Mouse (Mus musculus) kidney, postnatal 0 days (tissue): ENCODE measurements at regions not wholly inside any gene's neighbourhood (a gene's known extent, or its start where the extent isn't known, plus 50 kb on each side); places are given as distances from the start of the nearest gene placed in this dataset.
A peak's percentile ranks its signal among the peaks of the same experiment; 100 is the strongest.

Experiments used
- ATAC-seq: fragments of 200-750 bp; cut with Nextera tagmentation; replicated peaks from 2 replicates; pipeline ENCODE4 v1.8.0; 2017; ENCODE audit warnings: low read depth, moderate number of reproducible peaks, moderate TSS enrichment, moderate library complexity; ENCODE audit not compliant: low FRiP score
- DNase-seq: peaks from one replicate; pipeline ENCODE4 v3.0.0-alpha.2; 2016; ENCODE audit warnings: low spot score
- H3K27ac ChIP-seq: fragments of 300-500 bp; sonication (generic); 2 replicates; pipeline ENCODE4 v1.5.1; 2014; ENCODE audit warnings: mild to moderate bottlenecking
- H3K27me3 ChIP-seq: fragments of 300-500 bp; sonication (generic); 2 replicates; pipeline ENCODE4 v1.6.1; 2014; ENCODE audit warnings: low read length, mixed read lengths; ENCODE audit not compliant: insufficient read depth
- H3K36me3 ChIP-seq: fragments of 300-500 bp; sonication (generic); 2 replicates; pipeline ENCODE4 v1.6.1; 2014; ENCODE audit warnings: low read length, mixed read lengths; ENCODE audit not compliant: insufficient read depth
- H3K4me1 ChIP-seq: fragments of 300-500 bp; sonication (generic); replicated peaks from 2 replicates; pipeline ENCODE4 v1.6.1; 2014; ENCODE audit warnings: antibody characterized with exemption, low read length, mixed read lengths; ENCODE audit not compliant: insufficient read depth
- H3K4me2 ChIP-seq: fragments of 300-500 bp; sonication (generic); 2 replicates; pipeline ENCODE4 v1.6.1; 2014; ENCODE audit warnings: mild to moderate bottlenecking, low read length, moderate library complexity, mixed read lengths
- H3K4me3 ChIP-seq: fragments of 300-500 bp; sonication (generic); replicated peaks from 2 replicates; pipeline ENCODE4 v1.5.1; 2014; ENCODE audit warnings: low read depth, low read length
- H3K9ac ChIP-seq: fragments of 300-500 bp; sonication (generic); 2 replicates; pipeline ENCODE4 v1.6.1; 2014; ENCODE audit warnings: low read depth, low read length
- H3K9me3 ChIP-seq: fragments of 300-500 bp; sonication (generic); replicated peaks from 2 replicates; pipeline ENCODE4 v1.6.1; 2016; ENCODE audit warnings: low read length, inconsistent platforms, mixed read lengths
- CTCF ChIP-seq: IDR thresholded peaks from 2 replicates; pipeline ENCODE4 v1.5.1; 2016; ENCODE audit warnings: antibody characterized with exemption, low read depth, mild to moderate bottlenecking, moderate library complexity
- WGBS: fragments of 180-500 bp; shearing (Covaris S2); extraction: QIAGEN DNeasy Blood & Tissue Kit; methylation state at CpG from one replicate; pipeline ENCODE4 v1.1.7; 2014; 5-methylcytosine and 5-hydroxymethylcytosine counted together

- H3K4me3 ChIP-seq: no peak overlapping the region
- no peak for TF ChIP-seq CTCF
- H3K27ac ChIP-seq: no peak overlapping the region
- H3K27me3 ChIP-seq: no peaks in the 10 kb centered on the region
- ATAC-seq: no peak
- no peaks in the 10 kb centered on the region for H3K9me3 ChIP-seq
- H3K9ac ChIP-seq: no peak overlapping the region
- H3K4me1 ChIP-seq: no peaks in the 10 kb centered on the region
- no peak for DNase-seq
- no peaks in the 10 kb centered on the region for H3K36me3 ChIP-seq
- no peak overlapping the region for H3K4me2 ChIP-seq
- 50% methylated on average over 8 of the region's 8 CpGs for WGBS
These were observed 160.8 kb downstream of the Rpl14 start for GRCm38 (mm10) chr9:120731952-120732622.

DNA sequence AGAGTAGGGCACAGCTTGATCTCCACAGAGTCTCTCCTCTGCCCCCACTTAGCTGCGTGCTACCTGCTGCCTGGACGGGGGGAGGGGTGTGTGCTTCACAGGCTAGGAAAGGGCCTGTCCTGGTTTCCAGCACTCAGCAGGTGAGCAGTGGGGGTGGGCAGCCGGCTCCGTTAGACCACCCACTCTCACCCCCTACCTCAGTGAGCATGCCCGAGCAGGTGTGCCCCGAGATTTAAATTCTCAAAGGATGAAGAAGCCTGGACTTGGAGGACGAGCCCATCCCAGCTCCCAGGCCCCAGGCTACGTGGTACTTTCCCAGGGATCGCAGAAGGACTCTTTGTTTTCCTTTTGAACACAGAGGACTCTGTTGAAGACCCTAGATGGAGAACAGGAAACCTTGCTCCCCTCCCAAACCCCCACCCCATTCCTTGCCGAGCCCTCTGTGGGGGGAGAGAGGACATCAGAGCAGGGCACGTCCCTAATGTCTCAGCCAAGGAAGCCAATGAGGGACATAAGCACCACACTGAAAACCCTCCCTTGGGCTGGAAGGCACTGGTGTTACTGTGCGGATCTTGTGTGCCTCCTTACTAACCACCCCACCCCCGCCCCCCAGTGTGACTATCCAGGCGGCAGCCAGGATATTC is 161.5 kb downstream of the Rpl14 start:
- Histone ChIP-seq H3K4me1 (0 out of 2 replicates have a peak, but pooled peaks cover under 1% of the 10 kb centered on the region), H3K36me3 (no peaks in the 10 kb centered on the region), H3K9me3 (no peaks in the 10 kb centered on the region), H3K4me3 (no peak overlapping the region), H3K9ac (no peak overlapping the region), H3K27ac (no peak overlapping the region), H3K27me3 (no peaks in the 10 kb centered on the region), H3K4me2 (no peak overlapping the region)
- ATAC-seq (no peak), DNase-seq (no peak)
- 48% methylated on average over 14 of the region's 14 CpGs for WGBS
- TF ChIP-seq CTCF: no peak

- ATAC-seq: no peak
- Histone ChIP-seq H3K27ac (no peak overlapping the region), H3K9me3 (no peaks in the 10 kb centered on the region), H3K4me1 (peaks cover 12% of the 10 kb centered on the region; the same call in 1 of the 2 replicates), H3K4me2 (no peak overlapping the region), H3K27me3 (no peaks in the 10 kb centered on the region), H3K4me3 (no peak overlapping the region), H3K9ac (no peak overlapping the region), H3K36me3 (no peaks in the 10 kb centered on the region)
- peak; percentile 58 for TF ChIP-seq CTCF
- WGBS: 48% methylated on average over 11 of the region's 11 CpGs
- DNase-seq: peak; percentile 67
These were observed 162.6 kb downstream of the Rpl14 start for GRCm38 (mm10) chr9:120733681-120734465.

DNA sequence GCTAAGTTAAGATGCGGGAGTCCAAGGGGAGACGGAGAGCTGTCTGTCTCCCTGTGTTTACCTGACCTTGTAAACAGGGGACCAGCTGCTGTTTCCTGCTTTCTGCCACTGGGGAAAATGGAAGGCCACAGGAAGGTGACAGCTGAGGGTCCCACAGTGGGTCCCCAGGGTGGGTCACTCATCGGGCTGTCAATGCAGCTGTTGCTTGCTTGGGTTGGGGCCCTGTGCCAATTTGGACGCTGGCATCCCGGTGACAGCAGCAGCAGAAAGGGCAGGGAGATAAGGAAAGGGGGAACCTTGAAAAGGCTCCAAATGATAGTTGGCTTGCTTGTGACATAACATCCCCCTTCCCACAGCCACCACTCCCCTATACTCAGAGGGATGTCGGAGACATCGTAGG is 164.0 kb downstream of the Rpl14 start:
- 70% methylated on average over 7 of the region's 7 CpGs for WGBS
- no peak overlapping the region for H3K9ac ChIP-seq
- no peaks in the 10 kb centered on the region for H3K36me3 ChIP-seq
- H3K4me2 ChIP-seq: no peak overlapping the region
- H3K4me3 ChIP-seq: no peak overlapping the region
- no peak for TF ChIP-seq CTCF
- H3K27me3 ChIP-seq: no peaks in the 10 kb centered on the region
- H3K9me3 ChIP-seq: no peaks in the 10 kb centered on the region
- H3K27ac ChIP-seq: no peak overlapping the region
- ATAC-seq (no peak), DNase-seq (no peak)
- peaks cover 21% of the 10 kb centered on the region; the same call in 1 of the 2 replicates for H3K4me1 ChIP-seq

DNA sequence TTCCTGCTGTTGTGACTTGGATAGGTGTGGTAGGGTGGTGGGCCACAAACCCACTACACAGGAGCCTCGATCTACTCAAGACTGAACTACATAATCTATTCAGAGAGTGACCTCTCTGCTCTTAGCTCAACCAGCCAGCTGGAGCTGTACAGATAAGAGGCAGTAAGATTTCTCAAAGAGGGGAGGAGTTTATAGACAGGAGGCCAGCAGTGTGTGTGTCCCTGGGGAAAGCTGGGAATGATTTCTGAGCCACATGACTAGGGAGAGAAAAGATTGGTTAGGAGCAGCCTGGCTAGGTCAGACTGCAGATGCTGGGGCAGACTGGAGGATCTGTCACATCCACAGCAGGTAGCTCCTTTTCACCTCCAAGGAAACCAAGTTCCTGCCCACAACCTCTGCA is 166.7 kb downstream of the Rpl14 start:
- Histone ChIP-seq H3K4me2 (no peak overlapping the region), H3K27me3 (no peaks in the 10 kb centered on the region), H3K36me3 (no peaks in the 10 kb centered on the region), H3K9me3 (no peaks in the 10 kb centered on the region), H3K4me1 (peaks cover 21% of the 10 kb centered on the region; the same call in 1 of the 2 replicates), H3K27ac (no peak overlapping the region), H3K4me3 (no peak overlapping the region), H3K9ac (no peak overlapping the region)
- no peak for ATAC-seq
- peak; percentile 44 for DNase-seq
- 27% methylated on average over 1 of the region's 1 CpGs for WGBS
- TF ChIP-seq CTCF: no peak

DNA sequence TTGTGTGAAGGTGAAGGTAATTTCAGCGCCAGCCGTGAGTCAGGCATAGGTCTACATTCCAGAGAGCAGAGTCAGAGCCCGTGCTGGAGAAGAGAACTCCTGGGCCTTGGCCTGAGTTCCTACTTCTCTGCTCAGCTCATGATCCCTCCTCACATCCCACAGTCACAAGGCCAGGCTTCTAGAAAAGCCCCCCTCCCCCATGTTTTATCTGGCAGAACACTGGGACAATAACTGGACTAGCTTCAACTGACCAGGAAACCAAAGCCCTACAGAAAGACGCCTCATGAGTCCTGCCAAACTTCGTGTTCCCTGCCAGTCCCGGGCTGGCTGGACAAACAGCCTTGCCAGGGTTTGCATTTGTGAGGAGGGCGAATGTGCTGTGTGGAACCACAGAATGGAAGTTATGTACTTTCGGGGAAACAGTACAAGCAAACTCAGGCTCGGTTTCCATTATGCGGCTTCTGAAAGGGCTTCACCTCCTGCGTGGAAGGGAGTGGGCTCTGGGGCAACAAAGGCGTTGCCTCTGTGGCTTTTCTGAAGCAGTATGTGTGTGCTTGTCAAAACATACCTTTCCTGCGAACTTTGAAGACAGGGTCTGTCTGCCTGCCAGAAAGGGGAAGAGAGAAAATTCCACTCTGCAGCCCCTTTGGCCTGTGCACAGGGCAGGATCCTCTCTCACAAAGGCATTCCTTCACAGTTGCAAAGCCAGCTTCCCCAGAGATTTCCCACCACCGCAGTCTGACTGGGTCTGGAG is 168.1 kb downstream of the Rpl14 start:
- Histone ChIP-seq H3K9ac (0 out of 2 replicates have a peak overlapping the region, but pooled peaks have one; percentile 27), H3K4me2 (no peak overlapping the region), H3K27ac (peak overlapping the region; percentile 78), H3K4me1 (peaks cover 21% of the 10 kb centered on the region; the same call in 1 of the 2 replicates), H3K36me3 (no peaks in the 10 kb centered on the region), H3K4me3 (no peak overlapping the region), H3K9me3 (no peaks in the 10 kb centered on the region), H3K27me3 (no peaks in the 10 kb centered on the region)
- 41% methylated on average over 14 of the region's 14 CpGs for WGBS
- no peak for TF ChIP-seq CTCF
- DNase-seq (peak; percentile 80), ATAC-seq (no peak; the same call in 1 of the 2 replicates)
